Mouse (Mus musculus) thymus, adult 2 months (tissue): Measurements from ENCODE around the gene Mrpl45.

ENCODE experiments used
- CTCF ChIP-seq: fragments of 200-500 bp; IDR thresholded peaks from 2 replicates; pipeline ENCODE4 v1.5.1; 2012; ENCODE audit warnings: mild to moderate bottlenecking, control low read depth, low read length, moderate library complexity, borderline replicate concordance; ENCODE audit not compliant: control insufficient read depth, poor library complexity, insufficient read depth; ENCODE audit errors: extremely low read depth
- POLR2A ChIP-seq: fragments of 200-500 bp; IDR thresholded peaks from 2 replicates; pipeline ENCODE4 v1.6.1; 2012; ENCODE audit warnings: mild to moderate bottlenecking, low read length, control low read depth, moderate library complexity; ENCODE audit not compliant: control insufficient read depth, poor library complexity, insufficient read depth; ENCODE audit errors: extremely low read depth

DNA sequence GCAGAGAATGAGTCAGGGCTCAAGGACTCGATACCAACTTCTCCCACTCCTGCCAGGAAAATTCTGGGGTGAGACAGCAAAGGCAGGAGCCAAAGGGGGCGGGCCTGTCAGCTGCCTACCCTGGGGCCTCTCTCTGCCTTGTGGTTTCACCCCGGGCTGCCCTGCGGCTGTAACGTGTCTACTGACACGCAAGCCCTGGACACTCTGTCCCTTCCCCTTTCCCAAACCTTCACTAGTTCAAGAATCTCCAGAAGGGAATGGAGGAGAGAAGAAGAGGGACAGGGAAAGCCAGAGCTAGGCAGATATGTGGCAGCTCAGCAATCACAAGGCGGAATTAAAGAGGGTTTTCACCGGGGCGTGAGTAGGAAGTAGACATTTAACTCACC is 6.1 kb upstream of the Mrpl45 start:
- TF ChIP-seq CTCF (no peak), POLR2A (no peak)
